Mouse (Mus musculus) C2C12 (cell line): ENCODE data around the gene H2-K1. TPM values are rescaled to one million over a fixed set of nuclear protein-coding genes. Genes with fewer than 3 reads are reported as not detected.

Experiments used
- H3K27me3 ChIP-seq: one replicate; pipeline ENCODE4 v1.6.1; 2011; ENCODE audit not compliant: control insufficient read depth, insufficient read depth, insufficient read length
- H3K36me3 ChIP-seq: one replicate; pipeline ENCODE4 v1.6.1; 2011; ENCODE audit not compliant: control insufficient read depth, insufficient read depth
- H3K4me3 ChIP-seq: one replicate; pipeline ENCODE4 v1.5.1; 2011; ENCODE audit warnings: mild to moderate bottlenecking, control low read depth; ENCODE audit not compliant: poor library complexity, insufficient read depth, severe bottlenecking
- H3K79me2 ChIP-seq: one replicate; pipeline ENCODE4 v1.6.1; 2011; ENCODE audit not compliant: control insufficient read depth, insufficient read depth
- H3K79me3 ChIP-seq: one replicate; pipeline ENCODE4 v1.6.1; 2011; ENCODE audit warnings: low read depth, control low read depth
- H3ac ChIP-seq: one replicate; pipeline ENCODE3; 2011; ENCODE audit warnings: low read depth; ENCODE audit not compliant: control insufficient read depth, insufficient read length
- CEBPB ChIP-seq: IDR thresholded peaks from one replicate; pipeline ENCODE4 v1.6.1; 2011; ENCODE audit warnings: low read depth, mild to moderate bottlenecking, control low read depth, moderate library complexity
- CTCF ChIP-seq: IDR thresholded peaks from one replicate; pipeline ENCODE4 v1.5.1; 2011; ENCODE audit not compliant: control insufficient read depth, insufficient read depth, insufficient read length
- FOSL1 ChIP-seq: IDR thresholded peaks from one replicate; pipeline ENCODE4 v1.8.0; 2011; ENCODE audit warnings: mild to moderate bottlenecking, low read length; ENCODE audit not compliant: poor library complexity, insufficient read depth, severe bottlenecking
- MAX ChIP-seq: IDR thresholded peaks from one replicate; pipeline ENCODE4 v1.6.1; 2011; ENCODE audit warnings: mild to moderate bottlenecking, control low read depth
- MYOD1 ChIP-seq: IDR thresholded peaks from one replicate; pipeline ENCODE4 v1.6.1; 2011; ENCODE audit warnings: low read depth; ENCODE audit not compliant: control insufficient read depth, insufficient read length
- MYOG ChIP-seq: IDR thresholded peaks from one replicate; pipeline ENCODE4 v1.6.1; 2011; ENCODE audit not compliant: control insufficient read depth, insufficient read length; ENCODE audit errors: extremely low read depth
- USF1 ChIP-seq: IDR thresholded peaks from one replicate; pipeline ENCODE4 v1.6.1; 2011; ENCODE audit warnings: low read depth, mild to moderate bottlenecking, control low read depth, moderate library complexity
- polyA plus RNA-seq: library from polyadenylated mRNA; unstranded; fragments of >200 nt; fragmentation: generic; extraction: Trizol; gene quantifications from one replicate; pipeline ENCODE4 v1.2.1, GENCODE M21; 2012; ENCODE audit warnings: missing spikeins

The H2-K1 gene
- polyA plus RNA-seq, 1 experiment = 19.0 TPM

- Histone ChIP-seq H3K79me2 (peaks cover 19% of the 10 kb centered on the region), H3K79me3 (peaks cover 13% of the 10 kb centered on the region), H3K27me3 (no peaks in the 10 kb centered on the region), H3K36me3 (peaks cover 21% of the 10 kb centered on the region), H3ac (peak overlapping the region; percentile 87), H3K4me3 (peak overlapping the region; percentile 61)
- TF ChIP-seq FOSL1 = no peak
- no peak for TF ChIP-seq MYOG
- TF ChIP-seq CTCF = no peak
- no peak for TF ChIP-seq CEBPB
- TF ChIP-seq MYOD1 = no peak
- no peak for TF ChIP-seq USF1
- TF ChIP-seq MAX = no peak
Measured at GRCm38 (mm10) chr17:34024861-34025755, 25.0 kb upstream of the H2-K1 start.

GRCm38 (mm10) chr17:34024317-34024821 is 24.2 kb upstream of the H2-K1 start, which contains the start of gene Ring1:
TSS of gene Ring1 (minus strand) at chr17:34024680.
- Histone ChIP-seq H3K79me3 (peaks cover 6% of the 10 kb centered on the region), H3K36me3 (peaks cover 14% of the 10 kb centered on the region), H3K27me3 (no peaks in the 10 kb centered on the region), H3ac (peak within 1 kb of the TSS; percentile 87), H3K4me3 (peak within 1 kb of the TSS; percentile 61), H3K79me2 (peaks cover 11% of the 10 kb centered on the region)
- TF ChIP-seq MYOD1 (no peak), MAX (peak; percentile 52)

GRCm38 (mm10) chr17:34023678-34024077 is 23.5 kb upstream of the H2-K1 start:
- no peak overlapping the region for H3K4me3 ChIP-seq

GRCm38 (mm10) chr17:34022987-34023386 is 22.8 kb upstream of the H2-K1 start:
- TF ChIP-seq MAX = no peak
- H3K79me2 ChIP-seq = no peaks in the 10 kb centered on the region
- H3K79me3 ChIP-seq = no peaks in the 10 kb centered on the region
- H3K4me3 ChIP-seq = no peak overlapping the region
- H3K27me3 ChIP-seq = no peaks in the 10 kb centered on the region
- H3ac ChIP-seq = no peak overlapping the region
- peaks cover under 1% of the 10 kb centered on the region for H3K36me3 ChIP-seq

More at GRCm38 (mm10) chr17:34023678-34024077, 23.5 kb upstream of the H2-K1 start:
- H3K79me3 ChIP-seq = no peaks in the 10 kb centered on the region
- H3K79me2 ChIP-seq = peaks cover 4% of the 10 kb centered on the region
- H3K27me3 ChIP-seq = no peaks in the 10 kb centered on the region
- peaks cover 7% of the 10 kb centered on the region for H3K36me3 ChIP-seq
- TF ChIP-seq CTCF (no peak), MYOD1 (no peak), FOSL1 (no peak), CEBPB (no peak), MYOG (no peak), MAX (no peak)
- H3ac ChIP-seq = no peak overlapping the region

GRCm38 (mm10) chr17:34022414-34022783 is 22.3 kb upstream of the H2-K1 start:
- TF ChIP-seq USF1 (no peak), MAX (no peak), CTCF (no peak), CEBPB (no peak), MYOG (no peak), FOSL1 (no peak), MYOD1 (no peak)
- H3K36me3 ChIP-seq = no peaks in the 10 kb centered on the region
- no peak overlapping the region for H3K4me3 ChIP-seq
- H3K27me3 ChIP-seq = no peaks in the 10 kb centered on the region
- H3K79me3 ChIP-seq = no peaks in the 10 kb centered on the region
- no peaks in the 10 kb centered on the region for H3K79me2 ChIP-seq
- H3ac ChIP-seq = no peak overlapping the region
